Mouse (Mus musculus) mouse embryonic stem cell (cell line): ENCODE data around the gene Slc39a10.
"Not testable (repeated sequence)": the region's sequence is repeated elsewhere in the genome, so short reads cannot be mapped to it uniquely, and the experiment has no call there.

Experiments used
- in situ Hi-C, 2 experiments: fragments of 300-500 bp; cut with MboI; formaldehyde crosslinking; loops; 1 replicate in 1 of 2; 3 replicates in 1 of 2; pipeline ENCODE4 v1.14.3; 2019 to 2020; ENCODE audit warnings: low sequenced_read_pairs in 2 of 2, low pct_unique_long_range_greater_than_20kb in 1 of 2, mixed read lengths in 1 of 2; ENCODE audit not compliant: unreplicated experiment in 1 of 2

Slc39a10 gene

DNA sequence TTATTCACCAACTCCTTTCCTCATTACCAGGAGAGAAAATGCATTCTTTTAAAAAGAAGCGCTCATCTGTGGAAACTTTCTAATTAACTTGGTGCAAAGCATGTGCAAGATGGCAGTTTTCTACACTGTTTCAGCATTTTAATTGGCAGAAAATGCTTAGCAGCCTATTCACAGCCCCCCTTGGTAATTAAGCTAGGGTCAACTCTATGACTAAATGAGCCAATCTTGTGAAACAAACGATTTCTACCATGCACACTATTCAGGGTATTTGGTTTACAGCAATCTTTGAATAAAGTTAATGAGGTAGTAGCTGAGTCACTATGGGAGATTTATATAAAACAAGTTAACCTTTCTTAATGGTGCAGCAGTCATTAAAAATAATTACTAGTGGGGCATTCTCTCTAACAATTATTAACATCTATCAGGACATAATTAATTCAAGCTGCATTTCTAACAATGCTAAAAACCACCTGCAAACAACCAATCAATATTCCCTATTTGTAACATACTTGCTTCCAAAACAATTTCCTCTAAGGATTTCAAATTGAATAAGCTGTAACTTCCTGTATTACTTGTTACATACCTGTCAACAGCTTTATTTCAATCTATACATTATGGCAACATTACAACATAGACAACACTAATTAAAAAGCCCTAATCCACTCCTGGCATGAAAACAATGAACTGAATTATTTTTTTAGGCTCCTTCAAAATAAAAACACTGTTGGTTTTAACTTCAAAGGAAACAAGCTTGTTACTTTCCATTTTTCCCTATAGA lies 62.4 kb downstream of the Slc39a10 start:
- in situ Hi-C loops, result no loop called here

DNA sequence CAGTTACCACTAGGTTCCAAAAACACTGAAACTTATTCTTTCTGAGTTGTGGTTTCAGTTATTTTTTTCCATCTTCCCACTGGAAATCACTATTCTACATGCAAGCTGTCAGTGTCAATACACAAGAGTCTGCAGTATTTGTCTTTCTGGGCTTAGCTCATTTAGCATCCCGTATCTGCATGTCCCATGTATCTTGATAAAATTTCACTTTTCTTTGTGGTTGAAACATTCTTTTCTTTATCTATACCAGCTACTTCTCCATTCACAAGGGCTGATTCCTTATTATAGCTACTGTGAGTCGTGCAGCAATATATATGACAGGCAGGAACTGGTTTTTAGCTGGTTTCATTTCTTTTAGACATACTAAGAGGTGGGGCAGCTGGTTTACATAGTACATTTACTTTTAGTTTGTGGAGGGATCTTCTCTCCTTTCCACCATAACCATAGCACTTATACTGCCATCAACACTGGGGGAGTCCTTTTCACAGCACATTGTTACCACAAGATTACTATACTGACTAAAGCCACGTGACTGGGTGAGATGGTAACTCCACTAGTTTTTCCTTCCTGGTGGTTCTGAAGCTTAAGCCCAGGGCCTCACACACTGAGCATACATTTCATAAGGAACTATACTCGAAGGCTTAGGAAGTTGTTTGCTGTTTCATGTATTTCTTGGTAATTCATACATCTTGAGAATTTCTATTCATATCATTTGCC lies 70.2 kb downstream of the Slc39a10 start:
- in situ Hi-C loops, result no loop called here

DNA sequence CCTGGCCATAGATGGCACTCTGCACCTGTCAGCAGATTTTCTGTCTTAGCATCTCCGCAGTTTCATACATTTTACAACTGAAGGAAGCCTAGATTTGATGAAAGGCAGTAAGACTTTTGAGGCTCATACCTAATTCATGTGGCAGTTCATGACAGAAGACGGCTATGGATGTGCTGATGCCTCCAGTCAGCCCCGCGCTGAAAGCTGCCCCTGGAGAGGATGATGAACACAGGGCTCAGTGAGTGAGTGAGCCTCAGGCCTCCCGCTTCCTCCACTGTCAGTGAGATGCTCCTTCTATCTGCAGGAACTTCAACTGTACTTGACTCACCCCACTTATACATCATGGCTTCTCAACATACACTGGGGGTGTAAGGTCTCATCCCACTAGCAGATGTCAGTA lies 74.7 kb downstream of the Slc39a10 start:
- in situ Hi-C loops, result no loop called here

DNA sequence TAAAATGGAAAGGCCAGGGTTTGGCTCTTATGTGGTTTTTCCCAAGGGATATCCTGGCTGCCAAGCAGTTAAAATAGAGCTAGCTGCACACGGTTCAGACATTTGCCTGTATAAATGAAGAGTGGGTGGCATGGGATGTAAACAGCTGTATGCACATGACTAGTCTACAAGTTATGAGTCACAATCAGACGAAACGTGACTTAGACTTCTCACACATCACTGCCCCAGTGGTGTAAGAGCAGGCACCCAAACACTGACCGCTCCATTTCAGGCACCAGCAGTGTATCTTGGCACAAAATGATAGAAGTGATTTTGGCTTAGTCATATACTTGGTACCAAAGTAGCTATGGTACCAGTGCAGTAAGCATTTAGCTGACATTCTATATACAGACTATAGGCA lies 84.0 kb downstream of the Slc39a10 start:
- in situ Hi-C loops, result not testable (repeated sequence)

DNA sequence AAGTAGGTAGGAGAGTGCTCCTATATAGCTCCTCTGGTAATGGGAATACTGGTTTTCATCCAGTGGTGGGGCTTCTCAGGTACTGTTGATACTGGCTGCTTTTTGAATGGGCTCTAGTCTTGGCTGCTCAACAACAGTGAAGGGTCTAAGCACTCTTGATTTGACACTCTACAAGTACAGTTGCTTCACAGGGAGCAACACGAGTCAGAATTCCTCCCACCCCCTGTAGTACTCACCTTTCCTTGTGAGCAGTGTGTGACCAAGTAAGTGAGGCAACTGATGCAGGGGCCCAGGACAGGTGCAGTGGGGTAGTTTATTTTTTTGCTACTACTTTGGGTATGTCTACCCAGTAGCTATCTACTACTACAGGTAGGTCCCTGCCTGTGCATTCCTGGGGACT lies 87.6 kb downstream of the Slc39a10 start:
- in situ Hi-C loops, result no loop called here

DNA sequence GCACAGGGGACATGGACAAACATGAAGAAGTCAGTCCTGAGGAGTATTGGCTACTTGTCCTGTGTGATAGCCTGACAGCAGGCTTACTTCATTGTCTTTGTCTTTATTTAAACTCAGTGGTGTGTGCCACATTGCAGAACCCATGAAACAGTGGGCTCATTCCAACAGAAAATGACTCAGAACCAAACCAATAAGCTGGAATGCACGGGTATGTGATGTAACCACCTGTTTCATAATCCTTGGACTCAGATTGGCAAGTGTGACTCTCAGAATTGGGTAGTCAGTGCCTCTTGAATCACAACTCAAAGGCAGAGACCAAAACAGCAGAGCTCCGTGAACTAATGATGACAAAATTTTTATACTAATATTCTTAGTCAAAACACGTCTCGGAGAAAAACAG lies 110.4 kb downstream of the Slc39a10 start:
- in situ Hi-C loops, result not testable (repeated sequence)

DNA sequence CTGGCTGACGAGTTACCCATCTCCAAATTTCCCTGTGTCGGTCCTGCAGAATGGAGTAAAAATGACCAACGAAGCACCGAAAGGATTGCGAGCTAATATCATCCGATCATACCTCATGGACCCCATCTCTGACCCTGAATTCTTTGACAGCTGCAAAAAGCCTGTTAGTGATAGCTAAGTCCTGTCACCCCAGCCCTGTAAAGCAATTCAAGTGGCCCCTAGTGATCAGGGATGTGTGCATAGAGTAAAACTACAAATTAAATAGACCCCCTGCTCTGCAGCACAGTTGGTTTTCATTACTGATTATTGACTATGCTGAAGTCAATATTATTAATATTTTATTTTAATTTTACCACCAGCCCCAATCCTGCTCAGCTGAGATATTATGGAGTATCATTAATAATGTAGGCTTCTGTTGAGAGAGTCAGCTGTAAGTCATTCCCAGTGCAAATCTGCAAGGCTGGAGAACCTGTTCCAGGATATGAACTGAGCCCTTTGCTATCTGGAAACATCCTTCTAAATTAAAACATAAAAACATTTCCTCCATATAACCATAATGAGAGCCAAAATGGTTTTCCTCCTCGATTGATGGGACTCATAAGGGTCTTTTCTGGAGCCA lies 122.5 kb downstream of the Slc39a10 start:
- in situ Hi-C loops, result not testable (repeated sequence)

DNA sequence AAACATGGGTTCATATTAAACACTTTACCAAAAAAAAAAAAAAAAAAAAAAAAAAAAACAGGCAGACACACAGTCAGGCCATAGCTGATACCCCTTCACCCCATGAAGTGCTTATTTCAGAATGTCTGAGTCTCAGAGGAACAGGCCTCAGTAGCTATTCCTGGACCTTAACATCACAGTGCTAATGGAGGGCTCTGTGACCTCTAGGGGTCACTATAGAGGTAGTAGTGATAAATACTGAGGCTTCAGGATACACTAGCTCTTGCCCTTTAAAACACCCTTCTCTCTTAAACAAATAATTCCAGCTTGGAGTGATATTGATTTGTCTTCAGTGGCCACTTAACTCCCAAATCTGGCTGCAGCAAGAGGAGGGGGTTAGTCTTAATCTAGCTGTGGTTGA lies 123.3 kb downstream of the Slc39a10 start:
- in situ Hi-C loops, result not testable (repeated sequence)

DNA sequence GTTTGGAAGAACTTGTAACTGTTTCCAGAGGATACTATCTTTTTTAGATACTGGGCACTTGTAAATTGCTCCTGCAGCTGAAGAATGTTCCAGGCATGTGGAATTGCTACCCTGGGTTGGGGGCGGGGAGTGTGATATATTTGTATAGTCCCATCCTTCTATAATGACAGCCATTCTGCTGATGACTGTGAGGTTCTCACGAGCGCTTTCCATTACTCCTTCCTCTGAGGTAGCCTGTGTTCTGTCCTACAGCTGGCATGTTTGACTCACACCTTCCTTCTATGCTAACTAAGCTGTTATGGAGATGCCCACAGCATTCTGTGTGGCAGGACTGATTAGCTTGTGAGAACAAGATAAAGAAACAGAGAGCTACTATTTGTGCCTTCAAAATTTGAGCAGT lies 128.1 kb downstream of the Slc39a10 start:
- in situ Hi-C loops, result not testable (repeated sequence)
